Mouse (Mus musculus) hindbrain, embryonic 14.5 days (tissue): Measurements from ENCODE around the gene Rcor1. TPM values are rescaled to one million over a fixed set of nuclear protein-coding genes. Genes with fewer than 3 reads are reported as not detected.

ENCODE experiments used
- ATAC-seq: fragments of 200-750 bp; cut with Nextera tagmentation; 2 replicates; pipeline ENCODE4 v1.8.0; 2017; ENCODE audit warnings: moderate number of reproducible peaks, mild to moderate bottlenecking, moderate TSS enrichment, moderate library complexity; ENCODE audit not compliant: low FRiP score
- DNase-seq: peaks from one replicate; pipeline ENCODE4 v3.0.0-alpha.2; 2015; ENCODE audit warnings: low spot score
- H3K27ac ChIP-seq: fragments of 300-500 bp; sonication (generic); 2 replicates; pipeline ENCODE4 v1.5.1; 2014; ENCODE audit warnings: mild to moderate bottlenecking, moderate library complexity
- H3K27me3 ChIP-seq: fragments of 300-500 bp; sonication (generic); 2 replicates; pipeline ENCODE4 v1.6.1; 2014; ENCODE audit warnings: mild to moderate bottlenecking, low read length, mixed read lengths; ENCODE audit not compliant: control insufficient read depth, insufficient read depth
- H3K36me3 ChIP-seq: fragments of 300-500 bp; sonication (generic); replicated peaks from 2 replicates; pipeline ENCODE4 v1.6.1; 2014; ENCODE audit not compliant: control insufficient read depth, insufficient read depth
- H3K4me1 ChIP-seq: fragments of 300-500 bp; sonication (generic); replicated peaks from 2 replicates; pipeline ENCODE4 v1.6.1; 2014; ENCODE audit warnings: antibody characterized with exemption, low read length, mixed read lengths; ENCODE audit not compliant: control insufficient read depth, insufficient read depth
- H3K4me2 ChIP-seq: fragments of 300-500 bp; sonication (generic); replicated peaks from 2 replicates; pipeline ENCODE4 v1.6.1; 2014; ENCODE audit warnings: mild to moderate bottlenecking, moderate library complexity
- H3K4me3 ChIP-seq: fragments of 300-500 bp; sonication (generic); replicated peaks from 2 replicates; pipeline ENCODE4 v1.5.1; 2014; ENCODE audit warnings: mild to moderate bottlenecking, low read length
- H3K9ac ChIP-seq: fragments of 300-500 bp; sonication (generic); 2 replicates; pipeline ENCODE4 v1.6.1; 2014
- H3K9me3 ChIP-seq: fragments of 300-500 bp; sonication (generic); 2 replicates; pipeline ENCODE4 v1.6.1; 2016; ENCODE audit warnings: low read length; ENCODE audit not compliant: control insufficient read depth
- WGBS: fragments of 180-500 bp; shearing (Covaris S2); extraction: QIAGEN DNeasy Blood & Tissue Kit; methylation state at CpG from one replicate; pipeline ENCODE4 v1.1.7; 2014; 5-methylcytosine and 5-hydroxymethylcytosine counted together
- polyA plus RNA-seq: library from polyadenylated mRNA; unstranded; fragments of >200 nt; fragmentation: Nextera tagmentation; extraction: Ambion mirVana; gene quantifications from 2 replicates; pipeline ENCODE4 v1.2.1, GENCODE M21; 2014

Rcor1 gene
- polyA plus RNA-seq, 1 experiment from 2014 or later: 6.8 TPM

DNA sequence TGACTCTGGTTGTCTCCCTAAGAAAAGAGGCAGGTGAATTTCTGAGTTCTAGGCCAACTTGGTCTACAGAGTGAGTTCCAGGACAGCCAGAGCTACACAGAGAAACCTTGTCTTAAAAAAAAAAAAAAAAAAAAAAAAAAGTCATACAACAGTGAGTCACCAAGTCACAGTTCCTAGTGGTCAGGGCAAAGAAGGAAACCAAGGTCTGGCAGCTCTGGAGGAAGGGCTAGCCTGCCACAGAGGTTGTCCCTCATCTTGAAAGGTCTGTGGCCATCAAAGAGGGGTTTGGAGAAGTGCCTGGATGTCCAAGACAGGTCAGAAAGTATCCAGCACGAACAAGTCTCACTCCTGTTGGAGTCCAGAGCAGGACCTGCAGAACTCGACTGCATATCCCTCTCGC lies 22.3 kb upstream of the Rcor1 start:
- Histone ChIP-seq H3K4me1 (no peaks in the 10 kb centered on the region), H3K36me3 (no peaks in the 10 kb centered on the region), H3K4me3 (no peak overlapping the region), H3K27ac (no peak overlapping the region), H3K4me2 (no peak overlapping the region), H3K9me3 (no peaks in the 10 kb centered on the region), H3K9ac (no peak overlapping the region), H3K27me3 (no peaks in the 10 kb centered on the region)
- 87% methylated on average over 3 of the region's 3 CpGs for WGBS
- DNase-seq: no peak
- no peak for ATAC-seq

DNA sequence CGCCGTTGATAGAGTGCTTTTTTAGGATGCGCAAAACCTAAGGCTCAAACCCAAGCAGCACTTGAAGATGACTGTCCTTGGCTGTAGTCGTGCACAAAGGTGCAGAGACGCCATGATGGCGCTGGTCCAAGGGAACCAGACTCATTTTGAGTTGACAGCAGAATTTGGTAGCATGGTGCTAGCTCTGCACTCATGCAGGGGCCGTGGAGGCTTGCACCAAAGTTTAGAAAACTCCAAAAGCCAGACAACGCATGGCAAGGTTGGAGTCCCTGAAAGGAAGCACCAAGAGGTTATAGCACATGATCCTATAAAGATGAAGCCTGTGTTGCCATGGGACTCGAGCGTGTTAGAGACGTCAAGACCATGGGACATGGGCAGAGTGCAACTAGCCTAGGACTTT lies 21.1 kb upstream of the Rcor1 start:
- Histone ChIP-seq H3K4me2 (no peak overlapping the region), H3K27me3 (no peaks in the 10 kb centered on the region), H3K4me3 (no peak overlapping the region), H3K27ac (no peak overlapping the region), H3K9me3 (no peaks in the 10 kb centered on the region), H3K36me3 (no peaks in the 10 kb centered on the region), H3K4me1 (no peaks in the 10 kb centered on the region), H3K9ac (no peak overlapping the region)
- WGBS: 94% methylated on average over 11 of the region's 11 CpGs
- no peak for ATAC-seq
- DNase-seq: no peak

DNA sequence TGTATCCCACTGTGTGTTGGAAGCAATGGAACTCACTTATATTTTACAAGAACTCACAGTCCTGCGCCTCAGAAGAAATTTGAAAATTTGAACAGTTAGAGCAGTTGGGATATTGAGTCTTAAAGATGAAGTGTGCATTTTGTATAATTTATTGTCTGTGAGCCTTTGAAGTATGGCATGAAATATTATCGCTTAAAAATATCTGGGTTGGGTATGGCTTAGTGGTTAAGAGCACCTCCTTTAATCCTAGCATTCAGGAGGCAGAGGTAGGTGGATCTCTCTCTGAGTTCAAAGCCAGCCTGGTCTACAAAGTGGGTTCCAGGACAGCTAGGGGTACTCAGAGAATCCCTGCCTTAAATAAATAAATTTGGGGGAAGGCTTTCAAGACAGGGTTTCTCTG lies 20.1 kb upstream of the Rcor1 start:
- Histone ChIP-seq H3K27me3 (no peaks in the 10 kb centered on the region), H3K4me1 (no peaks in the 10 kb centered on the region), H3K4me3 (no peak overlapping the region), H3K36me3 (no peaks in the 10 kb centered on the region), H3K9ac (no peak overlapping the region), H3K4me2 (no peak overlapping the region), H3K27ac (no peak overlapping the region), H3K9me3 (no peaks in the 10 kb centered on the region)
- ATAC-seq (no peak), DNase-seq (no peak)
- WGBS: 90% methylated on average over 2 of the region's 2 CpGs

DNA sequence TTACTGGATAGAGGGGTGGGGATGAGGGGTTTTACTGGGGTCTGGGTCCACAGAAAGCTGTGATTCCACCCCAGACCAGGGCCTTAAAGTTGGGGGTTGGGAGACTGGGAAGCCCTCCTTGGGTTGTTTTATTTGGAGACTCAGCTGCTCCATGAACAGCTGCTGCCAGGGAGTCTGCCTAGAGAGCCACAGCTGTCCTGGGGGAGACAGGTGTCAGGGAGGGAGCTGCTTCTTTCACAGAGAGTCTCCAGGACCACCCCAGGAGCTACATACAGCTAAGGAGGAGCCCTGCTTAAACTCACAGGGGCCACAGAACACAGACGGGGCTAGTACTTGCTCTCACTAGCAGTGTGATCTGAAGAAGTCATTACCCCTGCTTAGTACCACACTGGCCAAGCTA lies 18.0 kb upstream of the Rcor1 start:
- H3K4me1 ChIP-seq: no peaks in the 10 kb centered on the region
- ATAC-seq (no peak), DNase-seq (no peak)
- no peaks in the 10 kb centered on the region for H3K9me3 ChIP-seq
- no peak overlapping the region for H3K27ac ChIP-seq
- H3K4me2 ChIP-seq: no peak overlapping the region
- no peak overlapping the region for H3K4me3 ChIP-seq
- WGBS: 29% methylated on average over 1 of the region's 1 CpGs
- no peaks in the 10 kb centered on the region for H3K27me3 ChIP-seq
- H3K9ac ChIP-seq: no peak overlapping the region
- no peaks in the 10 kb centered on the region for H3K36me3 ChIP-seq

DNA sequence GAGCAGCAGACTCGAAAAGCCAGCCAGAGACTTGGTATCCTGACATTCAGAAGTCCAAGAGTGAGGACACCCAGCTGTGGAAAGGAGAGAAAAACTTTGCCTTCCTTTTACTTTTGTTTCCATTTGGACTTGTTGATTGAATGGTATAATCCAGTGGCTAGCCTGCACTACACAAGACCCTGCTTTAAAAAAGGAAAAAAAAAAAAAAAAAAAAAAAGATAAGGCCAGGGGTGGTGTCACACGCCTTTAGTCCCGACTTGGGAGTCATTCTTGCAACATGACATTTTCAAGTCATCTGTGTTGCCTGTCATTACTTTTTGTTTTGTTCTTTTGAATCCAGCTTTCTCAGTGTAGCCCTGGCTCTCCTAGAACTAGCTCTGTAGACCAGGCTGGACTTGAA lies 17.6 kb upstream of the Rcor1 start:
- H3K36me3 ChIP-seq: no peaks in the 10 kb centered on the region
- no peak overlapping the region for H3K9ac ChIP-seq
- H3K27me3 ChIP-seq: no peaks in the 10 kb centered on the region
- ATAC-seq: no peak
- no peak overlapping the region for H3K27ac ChIP-seq
- H3K4me2 ChIP-seq: no peak overlapping the region
- no peak overlapping the region for H3K4me3 ChIP-seq
- H3K9me3 ChIP-seq: no peaks in the 10 kb centered on the region
- DNase-seq: no peak
- no peaks in the 10 kb centered on the region for H3K4me1 ChIP-seq
- 69% methylated on average over 3 of the region's 3 CpGs for WGBS

DNA sequence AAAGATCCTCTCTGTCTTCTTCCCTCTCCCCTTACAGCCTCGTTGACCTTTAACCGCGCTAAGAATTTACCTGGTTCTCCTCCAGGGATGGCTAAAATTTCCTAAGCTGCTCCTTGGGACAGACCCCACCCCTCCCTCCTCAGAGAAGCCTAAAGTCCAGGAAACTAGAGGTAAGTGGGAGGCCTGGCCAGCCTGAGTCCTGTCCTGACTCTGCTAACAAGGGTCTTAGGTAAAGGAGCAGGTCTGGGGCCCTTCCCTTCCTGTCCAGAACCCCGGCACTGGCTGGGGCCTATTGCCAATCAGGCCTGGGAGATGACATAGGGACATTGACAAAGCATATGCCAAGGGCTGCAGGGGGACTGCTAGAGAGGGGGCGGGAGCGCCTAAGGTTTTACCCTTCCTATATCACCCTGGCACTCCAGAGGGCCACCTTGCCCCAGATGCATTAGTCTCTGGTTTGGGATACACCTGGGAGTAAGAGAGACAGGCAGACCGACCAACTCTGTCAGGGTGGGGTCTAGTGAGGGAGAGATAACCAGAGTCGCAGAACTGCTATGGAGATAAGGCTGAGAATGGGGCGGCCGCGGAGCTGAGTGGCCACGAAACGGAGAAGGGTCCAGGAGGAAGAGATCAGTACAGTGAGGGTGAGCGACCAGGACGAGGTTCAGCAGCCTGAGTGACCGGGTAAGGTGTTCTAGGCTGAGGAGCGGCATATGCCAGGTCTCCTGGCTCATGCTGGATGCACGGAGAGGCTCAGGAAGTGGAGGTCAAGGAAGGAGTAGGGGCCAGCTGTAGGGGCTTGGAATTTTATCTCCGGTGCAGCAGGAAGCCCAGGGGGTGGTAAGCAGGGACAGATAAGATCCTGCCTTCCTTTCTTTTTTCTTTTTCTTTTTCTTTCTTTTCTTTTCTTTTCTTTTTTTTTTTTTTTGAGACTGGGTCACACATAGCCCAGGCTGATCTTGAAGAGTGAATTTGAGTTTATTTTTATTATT lies 10.7 kb upstream of the Rcor1 start:
- Histone ChIP-seq H3K4me3 (no peak overlapping the region), H3K36me3 (no peaks in the 10 kb centered on the region), H3K9me3 (no peaks in the 10 kb centered on the region), H3K9ac (no peak overlapping the region), H3K27me3 (no peaks in the 10 kb centered on the region), H3K27ac (no peak overlapping the region), H3K4me2 (no peak overlapping the region), H3K4me1 (no peaks in the 10 kb centered on the region)
- WGBS: 70% methylated on average over 19 of the region's 19 CpGs
- ATAC-seq: no peak
- DNase-seq: no peak

DNA sequence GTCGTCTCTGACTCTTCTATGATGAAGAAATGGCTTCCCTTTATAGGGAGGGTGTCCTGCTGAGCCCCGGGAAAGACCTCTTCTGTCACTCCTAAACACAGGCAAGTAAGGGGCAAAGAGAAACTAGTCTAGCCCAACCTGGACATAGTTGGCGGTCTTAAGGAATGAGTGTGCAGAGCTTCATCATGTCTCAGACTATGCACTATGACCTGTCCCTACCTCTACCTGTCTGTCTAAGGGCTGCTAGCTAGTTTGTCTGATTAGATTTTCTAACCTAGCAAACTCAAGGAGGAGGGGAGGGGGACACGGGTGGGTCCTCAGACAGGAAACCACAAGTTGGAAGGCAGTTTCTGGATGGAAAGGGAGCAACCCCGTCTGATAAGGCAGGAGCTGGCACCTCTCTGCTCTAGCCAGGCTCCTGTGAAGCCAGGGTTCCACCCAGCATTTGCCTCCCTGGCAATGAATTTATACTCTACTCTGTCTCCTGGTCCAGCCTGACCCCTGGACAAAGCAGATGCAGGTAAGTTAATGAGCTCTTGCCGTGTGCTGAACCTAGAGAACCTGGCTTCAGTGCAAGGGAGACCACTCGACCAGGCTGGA lies 9.8 kb upstream of the Rcor1 start:
- H3K9me3 ChIP-seq: no peaks in the 10 kb centered on the region
- H3K9ac ChIP-seq: no peak overlapping the region
- H3K36me3 ChIP-seq: no peaks in the 10 kb centered on the region
- WGBS: 69% methylated on average over 7 of the region's 7 CpGs
- H3K4me2 ChIP-seq: no peak overlapping the region
- no peak overlapping the region for H3K4me3 ChIP-seq
- DNase-seq: no peak
- no peaks in the 10 kb centered on the region for H3K4me1 ChIP-seq
- no peaks in the 10 kb centered on the region for H3K27me3 ChIP-seq
- ATAC-seq: no peak
- no peak overlapping the region for H3K27ac ChIP-seq

DNA sequence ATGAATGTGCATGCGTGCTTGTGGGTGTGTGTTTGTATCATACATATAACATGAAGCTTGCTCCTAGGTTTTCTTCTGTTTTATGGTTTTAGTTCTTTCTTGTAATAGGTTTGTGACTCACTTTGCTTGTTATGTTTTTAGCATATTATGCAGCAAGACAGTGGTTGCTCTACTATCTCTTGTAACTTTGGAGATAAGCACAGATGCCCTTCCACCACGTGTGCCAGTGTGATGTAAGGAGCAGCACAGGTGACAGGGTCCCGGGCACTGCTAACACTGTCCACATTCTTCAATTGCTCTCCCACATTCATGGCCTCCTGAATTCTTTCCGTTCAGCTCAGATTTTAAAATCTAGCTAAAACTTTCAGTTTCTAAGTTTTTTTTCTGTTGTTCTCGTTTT lies 6.3 kb upstream of the Rcor1 start:
- ATAC-seq: no peak

DNA sequence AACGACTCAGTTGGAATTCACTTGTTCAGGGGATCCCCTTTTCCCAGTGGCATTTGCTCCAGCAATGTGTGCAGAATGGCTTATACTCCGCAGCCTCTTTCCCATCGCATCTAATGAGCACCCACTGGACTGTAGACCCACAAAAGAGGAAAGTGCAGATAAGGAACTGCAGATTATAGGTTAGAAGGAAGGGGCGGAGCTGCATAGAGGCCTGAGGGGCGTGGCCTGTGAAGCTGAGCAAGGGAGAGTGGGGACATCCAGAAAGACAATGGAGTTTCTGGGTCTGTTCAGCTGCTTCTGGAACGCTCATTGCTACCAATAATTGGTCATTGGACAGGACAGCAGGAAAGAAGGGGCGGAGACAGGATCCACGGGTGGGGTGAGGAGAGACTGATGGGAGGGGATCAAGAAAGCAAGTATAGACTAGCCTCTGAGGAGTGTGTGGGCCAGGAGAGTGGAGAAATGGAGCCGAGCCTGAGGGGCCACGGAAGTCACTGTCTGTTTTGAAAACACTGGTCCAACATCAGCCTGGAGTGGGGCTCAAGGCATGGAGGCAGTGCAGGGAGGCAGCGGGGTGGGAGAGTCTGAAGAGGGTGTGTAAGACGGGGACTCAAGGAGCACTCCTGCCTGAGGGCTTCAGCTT lies 3.8 kb upstream of the Rcor1 start:
- H3K27ac ChIP-seq: no peak overlapping the region
- DNase-seq: no peak
- no peaks in the 10 kb centered on the region for H3K36me3 ChIP-seq
- no peaks in the 10 kb centered on the region for H3K9me3 ChIP-seq
- no peak overlapping the region for H3K4me2 ChIP-seq
- H3K9ac ChIP-seq: no peak overlapping the region
- H3K4me1 ChIP-seq: peaks cover 11% of the 10 kb centered on the region
- no peaks in the 10 kb centered on the region for H3K27me3 ChIP-seq
- ATAC-seq: no peak
- WGBS: 67% methylated on average over 12 of the region's 12 CpGs
- no peak overlapping the region for H3K4me3 ChIP-seq

More for the DNA sequence above, 6.3 kb upstream of the Rcor1 start:
- no peaks in the 10 kb centered on the region for H3K9me3 ChIP-seq
- H3K4me3 ChIP-seq: no peak overlapping the region
- WGBS: 87% methylated on average over 5 of the region's 5 CpGs
- no peak overlapping the region for H3K9ac ChIP-seq
- no peak overlapping the region for H3K27ac ChIP-seq
- H3K4me2 ChIP-seq: no peak overlapping the region
- H3K27me3 ChIP-seq: no peaks in the 10 kb centered on the region
- H3K4me1 ChIP-seq: peaks cover 5% of the 10 kb centered on the region
- no peak for DNase-seq
- H3K36me3 ChIP-seq: no peaks in the 10 kb centered on the region
